Mouse (Mus musculus) kidney, embryonic 15.5 days (tissue): ENCODE measurements around the gene Zfp575. TPM values are rescaled to one million over a fixed set of nuclear protein-coding genes. Genes with fewer than 3 reads are reported as not detected.
"Not testable (repeated sequence)": the region's sequence is repeated elsewhere in the genome, so short reads cannot be mapped to it uniquely, and the experiment has no call there.

ENCODE experiments used
- ATAC-seq: fragments of 200-750 bp; cut with Nextera tagmentation; replicated peaks from 2 replicates; pipeline ENCODE4 v1.8.0; 2017; ENCODE audit warnings: moderate TSS enrichment; ENCODE audit not compliant: low FRiP score
- H3K27ac ChIP-seq: fragments of 300-500 bp; sonication (generic); 2 replicates; pipeline ENCODE4 v1.5.1; 2015; ENCODE audit warnings: mild to moderate bottlenecking, inconsistent platforms
- H3K27me3 ChIP-seq: fragments of 300-500 bp; sonication (generic); 2 replicates; pipeline ENCODE4 v1.6.1; 2015; ENCODE audit warnings: inconsistent platforms
- H3K36me3 ChIP-seq: fragments of 300-500 bp; sonication (generic); 2 replicates; pipeline ENCODE4 v1.6.1; 2015; ENCODE audit warnings: inconsistent platforms
- H3K4me1 ChIP-seq: fragments of 300-500 bp; sonication (generic); 2 replicates; pipeline ENCODE4 v1.6.1; 2015; ENCODE audit warnings: inconsistent platforms
- H3K4me2 ChIP-seq: fragments of 300-500 bp; sonication (generic); 2 replicates; pipeline ENCODE4 v1.6.1; 2015; ENCODE audit warnings: moderate library complexity, mild to moderate bottlenecking, inconsistent platforms
- H3K4me3 ChIP-seq: fragments of 300-500 bp; sonication (generic); replicated peaks from 2 replicates; pipeline ENCODE4 v1.5.1; 2015; ENCODE audit warnings: mild to moderate bottlenecking, inconsistent platforms
- H3K9ac ChIP-seq: fragments of 300-500 bp; sonication (generic); 2 replicates; pipeline ENCODE4 v1.6.1; 2015; ENCODE audit warnings: mild to moderate bottlenecking, inconsistent platforms
- H3K9me3 ChIP-seq: fragments of 300-500 bp; sonication (generic); replicated peaks from 2 replicates; pipeline ENCODE4 v1.6.1; 2016; ENCODE audit warnings: inconsistent platforms
- WGBS: fragments of 180-500 bp; shearing (Covaris S2); methylation state at CpG from one replicate; pipeline ENCODE4 v1.1.7; 2015; ENCODE audit warnings: mixed read lengths; 5-methylcytosine and 5-hydroxymethylcytosine counted together
- polyA plus RNA-seq: library from polyadenylated mRNA; unstranded; fragments of >200 nt; fragmentation: Nextera tagmentation; extraction: Ambion mirVana; gene quantifications from 2 replicates; pipeline ENCODE4 v1.2.1, GENCODE M21; 2015

The Zfp575 gene
- polyA plus RNA-seq = 4.0 and 5.5 TPM in 2 replicates

- Histone ChIP-seq H3K36me3 (no peaks in the 10 kb centered on the region), H3K9ac (peak within 1 kb of the TSS; percentile 66), H3K4me1 (peaks cover 28% of the 10 kb centered on the region), H3K4me2 (peak within 1 kb of the TSS; percentile 85), H3K27ac (peak within 1 kb of the TSS; percentile 51; the same call in 1 of the 2 replicates), H3K4me3 (peak within 1 kb of the TSS; percentile 57), H3K9me3 (0 out of 2 replicates have a peak, but pooled peaks cover 3% of the 10 kb centered on the region), H3K27me3 (peaks cover 26% of the 10 kb centered on the region)
- 7% methylated on average over 30 of the region's 30 CpGs for WGBS
- peak; percentile 17 for ATAC-seq
These were observed at the start of gene Zfp575, which contains the start of gene Ethe1 for GRCm38 (mm10) chr7:24587330-24588105. TSS of gene Zfp575 (minus strand) at chr7:24587641. TSS of gene Ethe1 (plus strand) at chr7:24587543.

GRCm38 (mm10) chr7:24637046-24637445, 49.6 kb upstream of the Zfp575 start:
- no peaks in the 10 kb centered on the region for H3K36me3 ChIP-seq
- peak overlapping the region; percentile 48 for H3K4me3 ChIP-seq
- 3% methylated on average over 18 of the region's 18 CpGs for WGBS
- peaks cover 31% of the 10 kb centered on the region for H3K4me1 ChIP-seq
- no peak overlapping the region for H3K9ac ChIP-seq
- H3K27ac ChIP-seq = no peak overlapping the region
- no peaks in the 10 kb centered on the region for H3K9me3 ChIP-seq
- peak; percentile 33; the same call in 1 of the 2 replicates for ATAC-seq
- H3K4me2 ChIP-seq = peak overlapping the region; percentile 73
- peaks cover 61% of the 10 kb centered on the region for H3K27me3 ChIP-seq

- Histone ChIP-seq H3K4me3 (peak within 1 kb of the TSS; percentile 48), H3K27ac (no peak within 1 kb of the TSS), H3K4me1 (peaks cover 31% of the 10 kb centered on the region), H3K27me3 (peaks cover 58% of the 10 kb centered on the region), H3K4me2 (peak within 1 kb of the TSS; percentile 73), H3K36me3 (no peaks in the 10 kb centered on the region), H3K9me3 (no peaks in the 10 kb centered on the region), H3K9ac (no peak within 1 kb of the TSS)
- 13% methylated on average over 15 of the region's 15 CpGs for WGBS
- ATAC-seq = no peak
These were observed 48.8 kb upstream of the Zfp575 start, which contains the start of gene Lypd3 for GRCm38 (mm10) chr7:24636264-24636663. TSS of gene Lypd3 (plus strand) at chr7:24636550.

- H3K4me1 ChIP-seq = peaks cover 19% of the 10 kb centered on the region
- 86% methylated on average over 10 of the region's 10 CpGs for WGBS
- H3K36me3 ChIP-seq = no peaks in the 10 kb centered on the region
- ATAC-seq = no peak
- H3K9ac ChIP-seq = no peak overlapping the region
- H3K4me2 ChIP-seq = no peak overlapping the region
- H3K27me3 ChIP-seq = peaks cover 2% of the 10 kb centered on the region; the same call in 1 of the 2 replicates
- no peak overlapping the region for H3K27ac ChIP-seq
- H3K9me3 ChIP-seq = no peaks in the 10 kb centered on the region
- H3K4me3 ChIP-seq = no peak overlapping the region
These were observed 42.9 kb upstream of the Zfp575 start for GRCm38 (mm10) chr7:24630116-24630880.

GRCm38 (mm10) chr7:24629672-24630071, 42.2 kb upstream of the Zfp575 start:
- Histone ChIP-seq H3K27me3 (no peaks in the 10 kb centered on the region), H3K36me3 (no peaks in the 10 kb centered on the region), H3K4me1 (peaks cover 19% of the 10 kb centered on the region), H3K9me3 (no peaks in the 10 kb centered on the region), H3K9ac (no peak overlapping the region), H3K4me2 (peak overlapping the region; percentile 68; the same call in 1 of the 2 replicates), H3K27ac (peak overlapping the region; percentile 76), H3K4me3 (no peak overlapping the region)
- ATAC-seq = no peak
- 67% methylated on average over 4 of the region's 4 CpGs for WGBS

GRCm38 (mm10) chr7:24628685-24629610, 41.5 kb upstream of the Zfp575 start:
- ATAC-seq = peak; percentile 93
- 8% methylated on average over 33 of the region's 33 CpGs for WGBS

GRCm38 (mm10) chr7:24622967-24623366, 35.5 kb upstream of the Zfp575 start:
- WGBS = 83% methylated on average over 6 of the region's 6 CpGs
- no peak for ATAC-seq
- no peak overlapping the region for H3K27ac ChIP-seq

More at GRCm38 (mm10) chr7:24628685-24629610, 41.5 kb upstream of the Zfp575 start:
- peaks cover 19% of the 10 kb centered on the region for H3K4me1 ChIP-seq
- H3K4me3 ChIP-seq = peak overlapping the region; percentile 36
- H3K9me3 ChIP-seq = no peaks in the 10 kb centered on the region
- peak overlapping the region; percentile 31; the same call in 1 of the 2 replicates for H3K9ac ChIP-seq
- H3K36me3 ChIP-seq = no peaks in the 10 kb centered on the region
- H3K27me3 ChIP-seq = no peaks in the 10 kb centered on the region
- H3K4me2 ChIP-seq = peak overlapping the region; percentile 68
- H3K27ac ChIP-seq = peak overlapping the region; percentile 76

GRCm38 (mm10) chr7:24621193-24621592, 33.8 kb upstream of the Zfp575 start:
- Histone ChIP-seq H3K4me3 (no peak overlapping the region), H3K4me2 (no peak overlapping the region), H3K27me3 (no peaks in the 10 kb centered on the region), H3K4me1 (peaks cover 4% of the 10 kb centered on the region; the same call in 1 of the 2 replicates), H3K27ac (no peak overlapping the region), H3K36me3 (0 out of 2 replicates have a peak, but pooled peaks cover 7% of the 10 kb centered on the region), H3K9ac (no peak overlapping the region), H3K9me3 (no peaks in the 10 kb centered on the region; the same call in 1 of the 2 replicates)
- 78% methylated on average over 3 of the region's 3 CpGs for WGBS
- ATAC-seq = no peak

More at GRCm38 (mm10) chr7:24622967-24623366, 35.5 kb upstream of the Zfp575 start:
- Histone ChIP-seq H3K9ac (no peak overlapping the region), H3K4me2 (no peak overlapping the region), H3K36me3 (0 out of 2 replicates have a peak, but pooled peaks cover 7% of the 10 kb centered on the region), H3K4me1 (peaks cover 10% of the 10 kb centered on the region; the same call in 1 of the 2 replicates), H3K9me3 (no peaks in the 10 kb centered on the region; the same call in 1 of the 2 replicates), H3K27me3 (no peaks in the 10 kb centered on the region), H3K4me3 (no peak overlapping the region)

GRCm38 (mm10) chr7:24619671-24620397, 32.4 kb upstream of the Zfp575 start:
- H3K9me3 ChIP-seq = no peaks in the 10 kb centered on the region; the same call in 1 of the 2 replicates
- H3K4me3 ChIP-seq = no peak overlapping the region
- no peaks in the 10 kb centered on the region for H3K27me3 ChIP-seq
- 66% methylated on average over 13 of the region's 13 CpGs for WGBS
- no peaks in the 10 kb centered on the region for H3K4me1 ChIP-seq
- 0 out of 2 replicates have a peak, but pooled peaks cover 7% of the 10 kb centered on the region for H3K36me3 ChIP-seq
- no peak overlapping the region for H3K9ac ChIP-seq
- no peak for ATAC-seq
- no peak overlapping the region for H3K4me2 ChIP-seq
- H3K27ac ChIP-seq = no peak overlapping the region

GRCm38 (mm10) chr7:24618374-24618773, 30.9 kb upstream of the Zfp575 start:
- not testable (repeated sequence) for H3K27me3 ChIP-seq, H3K9me3 ChIP-seq, H3K36me3 ChIP-seq, H3K9ac ChIP-seq, H3K4me2 ChIP-seq, H3K4me3 ChIP-seq, ATAC-seq, H3K4me1 ChIP-seq, H3K27ac ChIP-seq
- 92% methylated on average over 8 of the region's 8 CpGs for WGBS
